Mouse (Mus musculus) heart, adult 11 months (tissue): ENCODE data around the gene Clec16a.

Experiments used
- DNase-seq: peaks from one replicate; pipeline ENCODE4 v3.0.0; 2022

Clec16a gene

GRCm38 (mm10) chr16:10586546-10586945 lies 41.4 kb downstream of the Clec16a start:
- DNase-seq = no peak

- no peak for DNase-seq
Measured at GRCm38 (mm10) chr16:10599888-10600740, 55.0 kb downstream of the Clec16a start.

- peak; percentile 92 for DNase-seq
Measured at GRCm38 (mm10) chr16:10607802-10608201, 62.7 kb downstream of the Clec16a start.

GRCm38 (mm10) chr16:10609921-10610320 lies 64.8 kb downstream of the Clec16a start:
- peak; percentile 95 for DNase-seq

- no peak for DNase-seq
Measured at GRCm38 (mm10) chr16:10610801-10611200, 65.7 kb downstream of the Clec16a start.

GRCm38 (mm10) chr16:10611306-10611705 lies 66.2 kb downstream of the Clec16a start:
- DNase-seq = no peak

GRCm38 (mm10) chr16:10613996-10614395 lies 68.9 kb downstream of the Clec16a start:
- DNase-seq = no peak

- DNase-seq = no peak
Measured at GRCm38 (mm10) chr16:10620961-10621614, 75.9 kb downstream of the Clec16a start.

- no peak for DNase-seq
Measured at GRCm38 (mm10) chr16:10621710-10622109, 76.6 kb downstream of the Clec16a start.

- no peak for DNase-seq
Measured at GRCm38 (mm10) chr16:10626116-10626515, 81.0 kb downstream of the Clec16a start.

- DNase-seq = no peak
Measured at GRCm38 (mm10) chr16:10627136-10627668, 82.1 kb downstream of the Clec16a start.

GRCm38 (mm10) chr16:10628030-10628555 lies 83.0 kb downstream of the Clec16a start:
- DNase-seq = no peak

GRCm38 (mm10) chr16:10628960-10629359 lies 83.8 kb downstream of the Clec16a start:
- DNase-seq = peak; percentile 95

GRCm38 (mm10) chr16:10629361-10629760 lies 84.2 kb downstream of the Clec16a start:
- no peak for DNase-seq

GRCm38 (mm10) chr16:10634940-10635339 lies 89.8 kb downstream of the Clec16a start:
- DNase-seq = no peak

- DNase-seq = no peak
Measured at GRCm38 (mm10) chr16:10637898-10638297, 92.8 kb downstream of the Clec16a start.

- no peak for DNase-seq
Measured at GRCm38 (mm10) chr16:10639111-10639889, 94.2 kb downstream of the Clec16a start.

- peak; percentile 93 for DNase-seq
Measured at GRCm38 (mm10) chr16:10640041-10640440, 94.9 kb downstream of the Clec16a start.

GRCm38 (mm10) chr16:10641146-10641545 lies 96.0 kb downstream of the Clec16a start:
- DNase-seq = no peak

- no peak for DNase-seq
Measured at GRCm38 (mm10) chr16:10642857-10643633, 97.9 kb downstream of the Clec16a start.

- DNase-seq = no peak
Measured at GRCm38 (mm10) chr16:10644238-10644637, 99.1 kb downstream of the Clec16a start.

GRCm38 (mm10) chr16:10644731-10645130 lies 99.6 kb downstream of the Clec16a start:
- no peak for DNase-seq
